Mouse (Mus musculus) liver, adult 2 months (tissue): ENCODE measurements at regions not wholly inside any gene's neighbourhood (a gene's known extent, or its start where the extent isn't known, plus 50 kb on each side); places are given as distances from the start of the nearest gene placed in this dataset.

Source experiments
- CTCF ChIP-seq: fragments of 200-500 bp; IDR thresholded peaks from 2 replicates; pipeline ENCODE4 v1.5.1; 2011; ENCODE audit warnings: low read depth, low read length, control low read depth
- POLR2A ChIP-seq: fragments of 200-500 bp; IDR thresholded peaks from 2 replicates; pipeline ENCODE4 v1.6.1; 2011; ENCODE audit warnings: low read length, control low read depth; ENCODE audit not compliant: insufficient read depth; ENCODE audit errors: extremely low read depth

- TF ChIP-seq CTCF (no peak), POLR2A (no peak)
These were observed 237.8 kb upstream of the Cntnap4 start for GRCm38 (mm10) chr8:112332021-112332420.
